Mouse (Mus musculus) heart, embryonic 15.5 days (tissue): ENCODE measurements at regions not wholly inside any gene's neighbourhood (a gene's known extent, or its start where the extent isn't known, plus 50 kb on each side); places are given as distances from the start of the nearest gene placed in this dataset.

ENCODE experiments used
- ATAC-seq: fragments of 200-750 bp; cut with Nextera tagmentation; replicated peaks from 2 replicates; pipeline ENCODE4 v1.8.0; 2017; ENCODE audit warnings: low read depth, moderate TSS enrichment; ENCODE audit not compliant: insufficient number of reproducible peaks, insufficient read depth, low FRiP score
- H3K27ac ChIP-seq: fragments of 300-500 bp; sonication (generic); 2 replicates; pipeline ENCODE4 v1.5.1; 2015; ENCODE audit warnings: mild to moderate bottlenecking, inconsistent platforms
- H3K27me3 ChIP-seq: fragments of 300-500 bp; sonication (generic); 2 replicates; pipeline ENCODE4 v1.6.1; 2015; ENCODE audit warnings: inconsistent platforms
- H3K36me3 ChIP-seq: fragments of 300-500 bp; sonication (generic); 2 replicates; pipeline ENCODE4 v1.6.1; 2015; ENCODE audit warnings: mild to moderate bottlenecking, inconsistent platforms
- H3K4me1 ChIP-seq: fragments of 300-500 bp; sonication (generic); replicated peaks from 2 replicates; pipeline ENCODE4 v1.6.1; 2015; ENCODE audit warnings: inconsistent platforms
- H3K4me2 ChIP-seq: fragments of 300-500 bp; sonication (generic); 2 replicates; pipeline ENCODE4 v1.6.1; 2015; ENCODE audit warnings: inconsistent platforms, mild to moderate bottlenecking, moderate library complexity
- H3K4me3 ChIP-seq: fragments of 300-500 bp; sonication (generic); 2 replicates; pipeline ENCODE4 v1.5.1; 2015; ENCODE audit warnings: mild to moderate bottlenecking, inconsistent platforms
- H3K9ac ChIP-seq: fragments of 300-500 bp; sonication (generic); 2 replicates; pipeline ENCODE4 v1.6.1; 2015; ENCODE audit warnings: mild to moderate bottlenecking, inconsistent platforms
- H3K9me3 ChIP-seq: fragments of 300-500 bp; sonication (generic); replicated peaks from 2 replicates; pipeline ENCODE4 v1.6.1; 2016; ENCODE audit warnings: inconsistent platforms
- WGBS: fragments of 180-500 bp; shearing (Covaris S2); methylation state at CpG from one replicate; pipeline ENCODE4 v1.1.7; 2015; ENCODE audit warnings: mixed read lengths; 5-methylcytosine and 5-hydroxymethylcytosine counted together

DNA sequence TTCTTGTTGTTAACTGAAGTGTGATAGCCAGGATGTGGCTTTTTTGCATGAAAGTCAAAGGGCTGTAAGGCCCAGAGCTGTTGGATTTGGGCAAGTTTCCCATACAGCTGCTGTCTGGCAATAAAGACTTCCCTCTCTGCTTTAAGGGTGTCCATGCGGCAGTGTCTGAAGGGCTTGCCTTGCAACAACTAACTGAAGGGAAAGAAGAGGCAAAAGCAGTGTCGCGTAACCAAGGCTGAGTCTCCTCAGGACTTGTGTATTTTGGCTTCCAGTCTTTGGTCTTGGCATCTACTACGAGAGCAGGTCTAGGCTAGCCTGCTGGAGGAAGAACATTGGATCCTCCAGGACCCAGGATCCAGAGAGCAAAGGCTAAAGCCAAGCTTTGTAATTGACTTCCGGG is 306.7 kb downstream of the Tshz3 start:
- Histone ChIP-seq H3K27ac (no peak overlapping the region), H3K4me2 (no peak overlapping the region), H3K4me1 (no peaks in the 10 kb centered on the region; the same call in 1 of the 2 replicates), H3K27me3 (no peaks in the 10 kb centered on the region), H3K36me3 (no peaks in the 10 kb centered on the region), H3K9ac (no peak overlapping the region), H3K9me3 (no peaks in the 10 kb centered on the region), H3K4me3 (no peak overlapping the region)
- WGBS = 67% methylated on average over 5 of the region's 5 CpGs
- ATAC-seq = 0 out of 2 replicates have a peak, but pooled peaks have one; percentile 10

DNA sequence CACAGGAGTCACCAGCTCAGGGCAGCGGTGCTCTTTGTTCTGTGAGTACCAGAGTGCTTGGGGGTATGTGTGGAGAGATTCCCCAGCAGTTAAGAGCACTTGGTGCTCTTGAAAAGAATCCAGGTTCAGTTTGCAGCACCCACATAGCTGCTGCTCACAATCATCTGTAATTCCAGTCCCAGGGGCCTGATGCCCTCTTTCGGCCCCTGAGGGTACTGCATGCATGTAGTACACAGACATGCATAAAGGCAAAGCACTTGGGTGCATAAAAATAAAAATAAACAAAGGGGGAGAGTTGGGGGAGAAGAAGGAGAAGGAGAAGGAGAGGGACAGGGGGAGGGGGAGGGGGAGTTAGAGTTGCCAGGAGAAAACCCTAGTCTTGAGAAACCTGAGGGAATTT is 307.8 kb downstream of the Tshz3 start:
- no peak for ATAC-seq
- Histone ChIP-seq H3K9me3 (no peaks in the 10 kb centered on the region), H3K4me2 (no peak overlapping the region), H3K9ac (no peak overlapping the region), H3K36me3 (no peaks in the 10 kb centered on the region), H3K4me3 (no peak overlapping the region), H3K27me3 (no peaks in the 10 kb centered on the region), H3K4me1 (no peaks in the 10 kb centered on the region; the same call in 1 of the 2 replicates), H3K27ac (no peak overlapping the region)
- WGBS = 78% methylated on average over 2 of the region's 2 CpGs

DNA sequence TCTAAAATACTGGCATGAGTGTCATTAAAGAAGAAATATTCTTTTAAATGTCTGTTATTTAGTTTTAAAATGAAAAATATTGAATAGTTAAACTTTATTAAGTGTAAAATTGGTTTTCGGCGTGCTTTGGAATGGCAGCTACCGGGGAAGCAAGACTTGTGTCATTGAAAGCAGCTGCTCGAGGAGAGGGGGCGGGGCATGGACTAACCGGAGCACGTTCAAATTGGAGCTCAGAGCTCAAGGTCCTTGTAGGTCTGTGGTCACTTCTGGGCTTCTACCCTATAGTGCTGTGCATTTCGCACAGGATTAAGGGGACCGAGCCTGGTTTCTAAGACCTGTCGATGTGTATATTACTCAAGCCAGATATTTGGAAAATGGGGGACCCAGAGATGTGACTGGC is 309.0 kb downstream of the Tshz3 start:
- Histone ChIP-seq H3K4me3 (no peak overlapping the region), H3K4me2 (no peak overlapping the region), H3K27me3 (no peaks in the 10 kb centered on the region), H3K27ac (no peak overlapping the region), H3K9me3 (no peaks in the 10 kb centered on the region), H3K9ac (no peak overlapping the region), H3K36me3 (no peaks in the 10 kb centered on the region), H3K4me1 (no peaks in the 10 kb centered on the region; the same call in 1 of the 2 replicates)
- whole genome bisulfite sequencing = 68% methylated on average over 10 of the region's 10 CpGs
- ATAC-seq = no peak

DNA sequence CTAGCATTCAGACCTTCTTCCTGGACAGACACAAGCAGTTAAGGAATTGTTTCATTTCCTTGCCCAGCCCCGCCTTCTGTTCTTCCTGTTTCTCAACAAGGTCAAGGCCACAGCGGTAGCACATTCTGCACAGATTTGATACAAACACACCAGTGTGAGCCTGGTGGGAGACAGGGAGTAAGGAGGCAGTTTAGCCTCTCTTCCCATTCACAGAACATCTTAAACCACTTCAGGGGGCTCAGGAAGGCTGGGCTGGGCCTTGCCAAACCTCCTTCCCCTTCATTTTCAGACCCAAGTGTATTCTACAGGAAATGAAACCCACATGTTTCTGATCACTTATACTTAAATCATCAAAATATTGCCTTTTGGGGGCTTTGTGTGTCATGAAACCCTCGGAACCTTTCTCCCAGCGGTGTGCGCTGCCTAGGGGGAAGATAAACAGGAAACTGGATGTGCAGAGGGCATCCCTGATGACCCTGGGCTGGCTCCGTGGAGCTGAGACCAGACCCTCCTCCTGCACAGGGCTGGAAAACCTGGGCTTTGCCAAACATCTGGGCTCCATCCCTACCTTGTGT is 313.3 kb downstream of the Tshz3 start:
- 50% methylated on average over 6 of the region's 6 CpGs for WGBS
- no peaks in the 10 kb centered on the region for H3K27me3 ChIP-seq
- no peak for ATAC-seq

DNA sequence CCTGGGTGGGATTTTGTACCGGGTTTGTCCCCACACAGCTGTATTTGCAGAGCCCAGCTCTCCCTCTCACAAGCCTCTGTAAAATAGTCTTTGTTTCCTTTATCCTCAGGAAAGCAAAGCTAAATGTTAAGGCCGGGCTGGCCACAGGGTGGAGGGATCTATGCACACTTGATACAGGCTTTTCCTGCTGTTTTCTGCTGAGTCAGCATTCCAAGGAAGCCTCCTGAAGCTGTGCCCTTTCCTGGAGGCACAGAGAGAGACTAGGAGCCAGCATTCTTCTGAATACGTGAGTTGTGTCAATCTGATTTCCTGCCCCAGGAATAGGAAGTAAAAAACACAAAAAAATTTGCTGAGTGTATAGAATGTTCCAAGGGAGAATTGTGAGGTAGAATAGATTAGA is 322.2 kb downstream of the Tshz3 start:
- no peak for ATAC-seq
- no peaks in the 10 kb centered on the region for H3K36me3 ChIP-seq
- H3K4me1 ChIP-seq = no peaks in the 10 kb centered on the region
- H3K9me3 ChIP-seq = no peaks in the 10 kb centered on the region
- no peak overlapping the region for H3K27ac ChIP-seq
- 39% methylated on average over 3 of the region's 3 CpGs for WGBS
- no peak overlapping the region for H3K4me2 ChIP-seq
- no peak overlapping the region for H3K9ac ChIP-seq
- no peak overlapping the region for H3K4me3 ChIP-seq
- no peaks in the 10 kb centered on the region for H3K27me3 ChIP-seq

More for the DNA sequence above, 313.3 kb downstream of the Tshz3 start:
- H3K36me3 ChIP-seq = no peaks in the 10 kb centered on the region
- H3K4me3 ChIP-seq = no peak overlapping the region
- H3K27ac ChIP-seq = peak overlapping the region; percentile 22
- no peaks in the 10 kb centered on the region for H3K9me3 ChIP-seq
- H3K9ac ChIP-seq = no peak overlapping the region
- no peaks in the 10 kb centered on the region for H3K4me1 ChIP-seq
- no peak overlapping the region for H3K4me2 ChIP-seq

DNA sequence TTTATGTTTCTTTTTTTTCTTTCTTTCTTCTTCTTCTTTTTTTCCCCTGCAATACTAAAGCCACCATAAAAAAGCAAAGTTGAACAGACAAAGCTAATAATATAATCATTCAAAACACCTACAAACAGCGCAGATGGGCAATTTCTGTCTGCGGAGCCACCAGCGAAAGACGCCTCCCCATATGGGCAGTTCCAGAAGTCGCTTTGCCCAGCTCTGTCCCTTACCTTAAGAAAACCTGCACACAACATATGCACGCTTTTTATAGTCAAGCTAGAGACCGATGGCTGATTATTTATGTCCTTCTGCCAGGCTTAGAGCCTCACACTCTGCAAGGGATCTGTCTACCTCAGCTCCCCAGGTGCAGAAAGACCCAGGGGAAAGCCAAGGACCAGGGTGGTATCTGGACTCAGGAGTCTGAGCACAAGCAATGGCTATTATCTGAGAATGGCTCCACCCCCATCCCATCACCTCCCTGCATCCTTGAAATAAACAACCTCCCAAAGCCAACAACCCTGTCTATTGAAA is 326.6 kb downstream of the Tshz3 start:
- Histone ChIP-seq H3K9me3 (no peaks in the 10 kb centered on the region), H3K4me2 (no peak overlapping the region), H3K27ac (no peak overlapping the region), H3K4me1 (no peaks in the 10 kb centered on the region), H3K36me3 (no peaks in the 10 kb centered on the region), H3K4me3 (no peak overlapping the region), H3K27me3 (no peaks in the 10 kb centered on the region), H3K9ac (no peak overlapping the region)
- 85% methylated on average over 7 of the region's 7 CpGs for WGBS
- ATAC-seq = peak; percentile 22; the same call in 1 of the 2 replicates

DNA sequence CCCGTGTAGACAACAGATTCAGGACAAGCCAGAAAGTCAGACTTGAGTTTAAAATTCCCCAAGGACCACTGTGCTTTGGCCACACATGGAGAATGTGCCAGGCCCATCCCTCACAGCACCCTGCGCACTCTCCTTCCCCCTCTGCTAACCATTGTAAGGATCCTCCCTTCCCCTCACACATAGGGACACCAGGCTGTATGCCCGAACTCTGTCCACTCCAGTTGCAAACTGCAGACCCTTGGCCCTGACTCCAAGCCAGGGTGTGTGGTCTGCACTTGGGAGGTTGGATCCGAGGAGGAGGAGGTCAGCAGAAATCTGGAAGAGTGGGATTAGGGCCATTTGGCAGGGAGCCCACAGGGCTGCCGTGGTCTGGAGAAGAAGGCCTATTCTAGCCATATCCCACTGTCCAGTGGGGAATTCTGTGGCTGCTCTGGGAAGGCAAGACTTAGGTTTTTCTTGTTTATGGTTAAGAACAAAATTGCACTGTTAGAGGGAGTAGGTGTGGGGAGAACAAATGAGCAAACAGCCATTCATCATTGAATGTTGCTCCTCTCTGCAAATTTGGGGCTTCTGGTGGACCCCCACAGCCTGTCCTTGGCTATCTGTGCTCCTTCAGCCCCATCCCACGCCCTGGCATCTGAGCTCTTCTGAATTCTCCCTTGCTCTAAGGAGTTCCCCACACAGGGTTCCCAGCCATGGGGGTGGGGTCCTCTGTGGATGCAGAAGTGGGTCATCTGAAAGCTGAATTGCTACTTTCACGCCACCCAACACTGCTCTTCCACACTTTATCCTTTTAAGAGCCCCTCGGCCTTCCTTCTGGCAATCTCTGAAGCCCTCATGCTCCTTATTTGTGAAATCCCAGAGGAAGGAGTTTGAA is 366.9 kb downstream of the Tshz3 start:
- no peak overlapping the region for H3K4me3 ChIP-seq
- H3K27me3 ChIP-seq = no peaks in the 10 kb centered on the region
- no peak overlapping the region for H3K27ac ChIP-seq
- no peaks in the 10 kb centered on the region for H3K4me1 ChIP-seq
- no peaks in the 10 kb centered on the region for H3K36me3 ChIP-seq
- H3K9me3 ChIP-seq = no peaks in the 10 kb centered on the region
- H3K9ac ChIP-seq = no peak overlapping the region
- ATAC-seq = no peak
- WGBS = 59% methylated on average over 8 of the region's 8 CpGs
- H3K4me2 ChIP-seq = no peak overlapping the region

DNA sequence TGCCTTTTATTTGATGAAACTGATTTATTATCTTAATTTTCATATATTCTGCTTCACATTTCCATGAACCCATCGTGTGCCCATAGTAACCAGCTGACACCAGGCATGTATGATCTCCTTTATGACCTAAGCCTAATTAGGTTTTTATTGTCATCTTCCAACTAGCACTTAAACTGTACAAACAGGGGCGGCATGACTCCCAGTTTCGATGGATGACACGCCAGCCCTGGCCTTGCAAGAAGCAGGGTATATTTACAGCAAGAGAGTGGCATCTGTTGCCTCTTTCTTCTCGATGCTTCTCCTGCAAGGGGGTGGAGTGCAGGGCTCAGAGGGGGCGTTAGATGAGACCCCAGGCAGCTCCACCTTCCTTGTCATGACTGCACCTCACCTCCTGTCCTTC is 379.8 kb downstream of the Tshz3 start:
- Histone ChIP-seq H3K27ac (no peak overlapping the region), H3K4me1 (no peaks in the 10 kb centered on the region), H3K9ac (no peak overlapping the region), H3K27me3 (no peaks in the 10 kb centered on the region), H3K4me3 (no peak overlapping the region), H3K4me2 (no peak overlapping the region), H3K9me3 (no peaks in the 10 kb centered on the region), H3K36me3 (no peaks in the 10 kb centered on the region)
- ATAC-seq = no peak
- WGBS = 58% methylated on average over 6 of the region's 6 CpGs

DNA sequence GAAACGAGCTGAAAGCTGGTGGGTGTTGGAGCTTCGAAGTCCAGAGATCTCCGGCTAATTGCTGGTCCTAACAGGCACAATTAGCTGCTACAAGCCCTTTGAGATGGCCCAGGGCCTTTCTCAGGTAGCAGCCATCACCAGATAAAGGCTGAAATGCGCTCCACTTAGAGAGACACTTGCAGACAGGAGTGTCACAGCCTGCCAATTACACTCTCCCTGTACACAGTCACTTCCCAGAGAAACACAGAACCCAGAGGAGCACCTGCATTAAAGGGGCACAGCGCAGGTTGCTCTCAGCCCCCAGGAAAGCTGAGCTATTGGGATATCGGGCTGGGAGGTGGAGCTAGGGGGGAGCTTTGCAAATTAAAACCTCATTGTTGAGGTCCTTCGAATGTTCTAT is 380.2 kb downstream of the Tshz3 start:
- 51% methylated on average over 7 of the region's 7 CpGs for WGBS

DNA sequence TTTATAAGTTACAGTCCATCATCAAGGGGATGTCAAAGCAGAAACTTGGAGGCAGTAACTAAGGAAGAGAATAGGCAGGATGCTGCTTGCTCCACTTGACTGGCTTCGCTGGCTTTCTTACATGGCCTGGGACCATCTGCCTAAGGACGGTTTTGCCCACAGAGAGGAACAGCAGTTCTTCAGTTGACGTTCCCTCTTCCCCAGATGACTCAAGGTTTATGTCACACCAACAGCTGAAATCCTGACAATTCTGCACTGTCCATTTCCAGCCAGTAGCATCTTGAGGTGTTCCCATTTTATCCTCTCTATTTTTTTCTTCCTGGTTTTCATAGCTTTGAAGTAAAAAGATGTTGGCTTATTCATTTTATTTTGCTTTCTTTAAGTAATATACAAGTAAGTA is 391.8 kb downstream of the Tshz3 start:
- no peak overlapping the region for H3K4me3 ChIP-seq
- no peak for ATAC-seq
- H3K9me3 ChIP-seq = no peaks in the 10 kb centered on the region
- no peak overlapping the region for H3K27ac ChIP-seq
- H3K36me3 ChIP-seq = no peaks in the 10 kb centered on the region
- no peak overlapping the region for H3K9ac ChIP-seq
- H3K4me1 ChIP-seq = no peaks in the 10 kb centered on the region
- no peaks in the 10 kb centered on the region for H3K27me3 ChIP-seq
- no peak overlapping the region for H3K4me2 ChIP-seq
- WGBS = 79% methylated on average over 3 of the region's 3 CpGs

More for the DNA sequence above, 380.2 kb downstream of the Tshz3 start:
- no peaks in the 10 kb centered on the region for H3K9me3 ChIP-seq
- no peak for ATAC-seq
- no peak overlapping the region for H3K9ac ChIP-seq
- H3K27me3 ChIP-seq = no peaks in the 10 kb centered on the region
- no peak overlapping the region for H3K4me3 ChIP-seq
- no peak overlapping the region for H3K27ac ChIP-seq
- H3K4me2 ChIP-seq = no peak overlapping the region
- no peaks in the 10 kb centered on the region for H3K36me3 ChIP-seq
- no peaks in the 10 kb centered on the region for H3K4me1 ChIP-seq

DNA sequence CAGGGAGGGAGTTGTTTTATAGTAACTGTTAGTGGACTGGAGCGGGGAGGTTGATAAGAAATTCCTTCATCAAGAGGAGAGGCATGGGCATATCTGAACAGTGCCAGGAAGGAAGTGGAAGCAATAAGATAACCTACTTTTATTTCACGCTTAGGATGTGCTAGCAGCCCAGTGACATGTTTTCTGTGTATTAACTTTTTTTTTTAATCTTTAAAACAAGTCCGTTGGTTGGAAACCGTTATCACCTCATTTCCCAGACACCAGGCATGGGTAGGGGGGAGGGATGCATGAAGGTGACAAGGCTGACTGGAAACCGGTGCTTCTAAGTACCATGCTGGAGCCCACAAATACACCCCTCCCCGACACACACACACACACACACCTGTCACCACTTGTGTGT is 394.7 kb downstream of the Tshz3 start:
- ATAC-seq = no peak
- Histone ChIP-seq H3K4me1 (no peaks in the 10 kb centered on the region), H3K27me3 (no peaks in the 10 kb centered on the region), H3K36me3 (no peaks in the 10 kb centered on the region), H3K9me3 (no peaks in the 10 kb centered on the region), H3K4me2 (no peak overlapping the region), H3K27ac (no peak overlapping the region), H3K4me3 (no peak overlapping the region), H3K9ac (no peak overlapping the region)
- 27% methylated on average over 6 of the region's 6 CpGs for WGBS
